In the genomic region with DNA sequence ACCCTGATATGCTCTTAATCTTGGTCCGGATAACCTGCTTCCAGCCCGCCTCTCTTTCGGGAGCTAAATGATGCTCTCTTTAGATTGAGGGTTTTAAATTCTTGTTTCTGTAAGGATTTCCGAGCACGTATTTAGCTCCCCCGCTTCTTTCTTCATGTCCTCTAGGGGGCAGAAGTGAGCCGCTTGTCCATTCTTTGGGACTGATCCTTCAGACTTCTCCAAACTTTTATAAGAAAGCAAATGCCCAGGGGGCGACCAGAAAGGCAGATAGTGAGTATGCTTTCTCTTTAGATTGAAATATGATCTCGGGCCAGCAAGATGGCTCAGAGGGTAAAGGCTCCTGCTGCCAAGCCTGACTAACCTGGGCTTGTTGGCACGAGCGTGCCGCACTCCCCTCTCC, we compare ENCODE assay signal across 8 mouse cellular contexts. TPM values are rescaled to one million over a fixed set of nuclear protein-coding genes. Genes with fewer than 3 reads are reported as not detected.
A peak's percentile ranks its signal among the peaks of the same experiment; 100 is the strongest.
DNase-seq lines count a peak whose midpoint lies in the region; ATAC-seq lines count a peak whose summit lies in the region.

No protein-coding gene starts in this region.

- no peak overlapping the region for H3K4me3 ChIP-seq in embryonic facial prominence, embryonic 13.5 days
- no peak overlapping the region for H3K4me3 ChIP-seq in neural tube, embryonic 11.5 days (ENCODE audit: low read depth, low read length)

- ATAC-seq in embryonic facial prominence, embryonic 13.5 days (ENCODE audit: insufficient number of reproducible peaks, insufficient read depth, low FRiP score, low TSS enrichment, low read depth), result no peak
- no peak for ATAC-seq in neural tube, embryonic 11.5 days (ENCODE audit: insufficient read depth, low FRiP score, low TSS enrichment)

- no peaks in the 10 kb centered on the region for H3K9me3 ChIP-seq in embryonic facial prominence, embryonic 13.5 days
- H3K9me3 ChIP-seq in neural tube, embryonic 11.5 days (ENCODE audit: control insufficient read depth, low read length), result no peaks in the 10 kb centered on the region

- intact Hi-C loops in heart, postnatal 36 days (cut with DNase I), result loop anchor here (1.0 to 5.0 kb wide), 3 partner anchors 36 to 226 kb away; no protein-coding TSS in a partner anchor
- intact Hi-C loops in left cerebral cortex, postnatal 36 days (cut with DNase I), result loop anchor here (1.0 to 10.0 kb wide), 2 partner anchors 98 to 228 kb away; no protein-coding TSS in a partner anchor

- H3K27ac ChIP-seq in embryonic facial prominence, embryonic 13.5 days, result no peak overlapping the region
- no peak overlapping the region for H3K27ac ChIP-seq in neural tube, embryonic 11.5 days (ENCODE audit: low read depth, low read length)

- H3K9ac ChIP-seq in embryonic facial prominence, embryonic 13.5 days, result no peak overlapping the region
- no peak overlapping the region; the same call in 1 of the 2 replicates for H3K9ac ChIP-seq in neural tube, embryonic 11.5 days (ENCODE audit: low read length)

- H3K36me3 ChIP-seq in embryonic facial prominence, embryonic 13.5 days, result no peaks in the 10 kb centered on the region
- no peaks in the 10 kb centered on the region for H3K36me3 ChIP-seq in neural tube, embryonic 11.5 days (ENCODE audit: control insufficient read depth, insufficient read depth, low read length)

- peak overlapping the region; percentile 18; the same call in 1 of the 2 replicates for H3K4me2 ChIP-seq in embryonic facial prominence, embryonic 13.5 days
- H3K4me2 ChIP-seq in neural tube, embryonic 11.5 days (ENCODE audit: low read depth), result no peak overlapping the region

- peaks cover 17% of the 10 kb centered on the region for H3K4me1 ChIP-seq in embryonic facial prominence, embryonic 13.5 days
- H3K4me1 ChIP-seq in neural tube, embryonic 11.5 days (ENCODE audit: control insufficient read depth, insufficient read depth, low read length), result no peaks in the 10 kb centered on the region

- peak; percentile 42 for DNase-seq in ovary, postnatal 36 days (ENCODE audit: low spot score)
- no peak for DNase-seq in ovary, postnatal 10 days (ENCODE audit: low spot score)
- peak; percentile 75 for DNase-seq in adrenal gland, postnatal 14 days
- peak; percentile 75 for DNase-seq in heart, postnatal 36 days
- peak; percentile 18 to 26 for DNase-seq in left cerebral cortex, postnatal 36 days (ENCODE audit: low spot score in 2 of 2)
- DNase-seq in neural tube, embryonic 11.5 days (ENCODE audit: low spot score), result peak; percentile 67
- peak; percentile 47 for DNase-seq in yolk sac, embryonic 10.5 days (ENCODE audit: low spot score)

- 15% methylated on average over 12 of the region's 12 CpGs for WGBS in embryonic facial prominence, embryonic 13.5 days
- WGBS in neural tube, embryonic 11.5 days, result 29% methylated on average over 12 of the region's 12 CpGs

- H3K27me3 ChIP-seq in embryonic facial prominence, embryonic 13.5 days, result 0 out of 2 replicates have a peak, but pooled peaks cover 6% of the 10 kb centered on the region
- H3K27me3 ChIP-seq in neural tube, embryonic 11.5 days (ENCODE audit: control insufficient read depth, insufficient read depth, low read length), result no peaks in the 10 kb centered on the region

RNA-seq across cellular contexts. Expression of a gene that starts 34.4 kb away (rescaled TPM):
- total RNA-seq in adrenal gland, postnatal 14 days (2021), result 16.7 and 19.4 TPM in 2 replicates
- polyA plus RNA-seq in embryonic facial prominence, embryonic 13.5 days (2015; fragmentation: Nextera tagmentation; extraction: Ambion mirVana), result 5.7 and 6.5 TPM in 2 replicates
- total RNA-seq in heart, postnatal 36 days (2021), result 10 to 100 TPM; 13.2 to 15.2 TPM
- 10 to 100 TPM; 16.6 to 18.3 TPM for total RNA-seq in left cerebral cortex, postnatal 36 days (2021)
- polyA plus RNA-seq in neural tube, embryonic 11.5 days (2014; fragmentation: Nextera tagmentation; extraction: Ambion mirVana), result 1.5 and 1.7 TPM in 2 replicates
